Mouse (Mus musculus) left cerebral cortex, postnatal 10 days (tissue): Measurements from ENCODE around the gene Wdr83. TPM values are rescaled to one million over a fixed set of nuclear protein-coding genes. Genes with fewer than 3 reads are reported as not detected.

Source experiments
- microRNA-seq: library from miRNA; unstranded; fragments of <30 nt; microRNA quantifications from one replicate; pipeline ENCODE4 v1.2.0, GENCODE M21; 2022
- total RNA-seq, 2 experiments: library from RNA; stranded (reverse); gene quantifications; 2 replicates each; pipeline ENCODE4 v1.2.3; 2021

The Wdr83 gene
- total RNA-seq, 2 experiments from 2014 or later = 24.8 to 28.9 TPM

Small RNAs within 50 kb of the gene (microRNA-seq; reads per million reads assigned to microRNA genes)
- not detected for gene Gm23388
- gene Mir7070 = 17.2 reads per million, percentile 37 among the genes with 10 or more reads in this experiment

Other genes starting within 250 kb of the Wdr83 start
- 10 to 100 TPM; 20.6 to 21.3 TPM for gene Gadd45gip1, start 249.8 kb downstream of the Wdr83 start, total RNA-seq
- gene Rad23a, start 240.6 kb downstream of the Wdr83 start, total RNA-seq = 10 to 100 TPM; 57.0 to 60.1 TPM
- 100 to 1,000 TPM; 455 to 481 TPM for gene Calr, start 234.4 kb downstream of the Wdr83 start, total RNA-seq
- 10 to 100 TPM; 59.5 to 65.8 TPM for gene Farsa, start 224.3 kb downstream of the Wdr83 start, total RNA-seq
- 10 to 100 TPM; 19.3 to 22.8 TPM for gene Syce2, start 209.2 kb downstream of the Wdr83 start, total RNA-seq
- 10 to 100 TPM; 29.4 to 36.6 TPM for gene Gcdh, start 187.4 kb downstream of the Wdr83 start, total RNA-seq
- gene Klf1, start 179.4 kb downstream of the Wdr83 start, total RNA-seq = not detected
- gene Dnase2a, start 172.7 kb downstream of the Wdr83 start, total RNA-seq = 1 to 10 TPM; 2.5 to 2.9 TPM
- gene Mast1, start 143.9 kb downstream of the Wdr83 start, total RNA-seq = 100 to 1,000 TPM; 183 to 187 TPM
- gene Rtbdn, start 134.3 kb downstream of the Wdr83 start, total RNA-seq = 1 to 10 TPM; 4.2 to 4.6 TPM
- not detected for gene Gm49661, start 111.9 kb downstream of the Wdr83 start, total RNA-seq
- gene Prdx2, start 111.7 kb downstream of the Wdr83 start, total RNA-seq = 100 to 1,000 TPM; 507 to 518 TPM
- gene Rnaseh2a, start 111.5 kb downstream of the Wdr83 start, total RNA-seq = 10 to 100 TPM; 41.0 to 44.2 TPM
- gene Junb, start 102.6 kb downstream of the Wdr83 start, total RNA-seq = 10 to 100 TPM; 29.9 to 33.0 TPM
- 10 to 100 TPM; 13.4 to 13.9 TPM for gene Hook2, start 90.7 kb downstream of the Wdr83 start, total RNA-seq
- not detected for gene Best2, start 66.8 kb downstream of the Wdr83 start, total RNA-seq
- gene Asna1, start 56.0 kb downstream of the Wdr83 start, total RNA-seq = 100 to 1,000 TPM; 111 to 113 TPM
- gene Trir, start 54.5 kb downstream of the Wdr83 start, total RNA-seq = 100 to 1,000 TPM; 139 to 145 TPM
- gene Tnpo2, start 44.4 kb downstream of the Wdr83 start, total RNA-seq = 100 to 1,000 TPM; 168 to 193 TPM
- gene Fbxw9, start 21.3 kb downstream of the Wdr83 start, total RNA-seq = 10 to 100 TPM; 60.1 to 63.5 TPM
- not detected for gene Gm5741, start 13.3 kb downstream of the Wdr83 start, total RNA-seq
- gene Dhps, start 9.5 kb downstream of the Wdr83 start, total RNA-seq = 10 to 100 TPM; 72.3 to 78.4 TPM
- 10 to 100 TPM; 54.3 to 60.4 TPM for gene Wdr83os, start 566 bp downstream of the Wdr83 start, total RNA-seq
- 10 to 100 TPM; 35.6 to 37.2 TPM for gene Man2b1, start 2.0 kb upstream of the Wdr83 start, total RNA-seq
- 1 to 10 TPM; 5.6 to 6.0 TPM for gene Zfp791, start 41.8 kb upstream of the Wdr83 start, total RNA-seq
- not detected for gene Cks1brt, start 70.6 kb upstream of the Wdr83 start, total RNA-seq
- not detected for gene Olfr371, start 144.7 kb upstream of the Wdr83 start, total RNA-seq
- 10 to 100 TPM; 43.7 to 45.1 TPM for gene Orc6, start 218.3 kb upstream of the Wdr83 start, total RNA-seq
- 100 to 1,000 TPM; 151 to 156 TPM for gene Vps35, start 218.5 kb upstream of the Wdr83 start, total RNA-seq